25 mouse cellular contexts compared by ENCODE assay signal in the genomic region with DNA sequence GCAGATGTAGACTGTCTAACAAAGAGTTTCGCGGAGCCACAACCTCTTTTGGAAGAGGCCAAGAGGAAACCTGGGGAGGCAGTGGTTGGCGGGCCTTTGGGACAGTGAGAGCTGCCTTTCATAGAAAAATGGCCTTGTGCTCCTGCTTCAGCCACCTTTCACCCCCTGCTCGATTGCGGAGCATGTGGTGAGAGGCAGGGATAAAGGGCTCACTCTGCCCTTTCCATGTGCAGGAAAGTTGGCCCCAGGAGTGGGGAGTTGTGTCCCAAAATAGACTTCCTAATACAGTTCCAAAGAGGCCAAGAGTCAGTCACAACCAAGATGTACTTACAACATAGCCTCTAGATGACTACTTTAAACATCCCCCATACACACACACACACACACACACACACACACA. TPM values are rescaled to one million over a fixed set of nuclear protein-coding genes. Genes with fewer than 3 reads are reported as not detected.
DNase-seq lines count a peak whose midpoint lies in the region; ATAC-seq and TF ChIP-seq lines count a peak whose summit lies in the region.
"Had no signal": no experiment of that assay in that cellular context is flagged by ENCODE, and none has a peak within 500 bp of the region (broad histone marks: within the 10 kb centered on the region; RNA-seq: fewer than 3 reads in every experiment).

No protein-coding gene starts in this region.

- intact Hi-C loops in gastrocnemius, adult 2 months (cut with DNase I), result loop anchor here (5.0 kb wide), 1 partner anchor 44 kb away; no protein-coding TSS in a partner anchor
- intact Hi-C loops in gastrocnemius, postnatal 36 days (cut with DNase I), result no loop called here

- no peak for TF ChIP-seq CTCF in gastrocnemius, adult 2 months (IDR thresholded peaks at IDR 0.05)

- H3K4me3 ChIP-seq in gastrocnemius, adult 2 months, result no peak overlapping the region
- H3K4me3 ChIP-seq in brown adipose tissue, adult 24 weeks (ENCODE audit: insufficient read depth, low read depth, low read length), result no peak overlapping the region
- H3K4me3 ChIP-seq: embryonic facial prominence, embryonic 12.5 days; heart, embryonic 15.5 days; limb, embryonic 13.5 days; liver, embryonic 13.5 days; midbrain, embryonic 13.5 days had no signal

- peaks cover 19% of the 10 kb centered on the region for H3K4me1 ChIP-seq in brown adipose tissue, adult 24 weeks (ENCODE audit: control insufficient read depth, insufficient read depth, insufficient read length, low read length)

- no peak for ATAC-seq in megakaryocyte progenitor cell, adult 5-6 weeks (replicated peaks; ENCODE audit: poor library complexity)
- ATAC-seq: activated CD4-positive, CD25-positive, alpha-beta regulatory T cell, adult 4 months; forebrain, embryonic 16.5 days; intestine, postnatal 0 days; lung, postnatal 0 days; midbrain, embryonic 13.5 days had no signal

- H3K27ac ChIP-seq in gastrocnemius, adult 2 months, result peak overlapping the region; percentile 80
- H3K27ac ChIP-seq in brown adipose tissue, adult 24 weeks (replicated peaks; ENCODE audit: low read depth, low read length), result peak overlapping the region; percentile 96
- H3K27ac ChIP-seq: embryonic facial prominence, embryonic 12.5 days; heart, embryonic 15.5 days; hindbrain, embryonic 14.5 days; liver, embryonic 13.5 days; midbrain, embryonic 13.5 days had no signal

- DNase-seq in adrenal gland, adult 2 months, result peak; percentile 37
- no peak for DNase-seq in adrenal gland, adult 18-20 months (ENCODE audit: low spot score in 2 of 2)
- DNase-seq in gastrocnemius, adult 2 months, result peak; percentile 60
- DNase-seq in gastrocnemius, postnatal 36 days, result no peak
- peak; percentile 28 to 29 for DNase-seq in heart, adult 9 months (ENCODE audit: low spot score in 2 of 2)
- DNase-seq in heart, adult 8-10 months (ENCODE audit: low spot score), result no peak
- DNase-seq: cerebellum, adult 11-12 months; cerebellum, adult 9-11 months; embryo, embryonic 11 days; gastrocnemius, postnatal 14 days; kidney, adult 9 months; liver, embryonic 13.5 days; lung, adult 18-20 months; lung, postnatal 4 days had no signal

RNA-seq across cellular contexts. Expression of a gene that starts 15.7 kb away (rescaled TPM):
- 10 to 100 TPM; 35.8 to 36.2 TPM for total RNA-seq in adrenal gland, adult 2 months (2021)
- polyA plus RNA-seq in adrenal gland, adult 2 months (2012; rRNA removed), result 6.7 TPM in 2 replicates
- total RNA-seq in adrenal gland, adult 18-20 months (2021), result 10 to 100 TPM; 33.6 to 42.4 TPM
- total RNA-seq in gastrocnemius, adult 2 months (2021), result 10 to 100 TPM; 35.5 to 54.4 TPM
- total RNA-seq in gastrocnemius, postnatal 36 days (2021), result 10 to 100 TPM; 31.6 to 37.6 TPM
- 10 to 100 TPM; 39.8 to 44.8 (median 43.5) TPM for total RNA-seq in heart, adult 8-10 months (2022)
- polyA plus RNA-seq in brown adipose tissue, adult 24 weeks (2012; ENCODE audit: insufficient read depth, insufficient read length, missing spikeins), result 24.3 and 26.9 TPM in 2 replicates
- total RNA-seq in megakaryocyte progenitor cell, adult 5-6 weeks (2015), result 13.9 and 15.3 TPM in 2 replicates
- 13.3 and 15.1 TPM in 2 replicates for total RNA-seq in megakaryocyte progenitor cell, adult 5-6 weeks (2017)

Comparison
In these comparisons a context has a peak if more than half of its experiments do, and no peak if none do; other contexts are left out.
1. DNase-seq: peak in adrenal gland, adult 2 months (single experiment), gastrocnemius, adult 2 months (single experiment) and heart, adult 9 months (2 of 2); none in adrenal gland, adult 18-20 months (0 of 2), gastrocnemius, postnatal 36 days (0 of 2) and heart, adult 8-10 months (single experiment).